Mouse (Mus musculus): ENCODE measurements around the gene Arl8a.

Gene Arl8a

DNA sequence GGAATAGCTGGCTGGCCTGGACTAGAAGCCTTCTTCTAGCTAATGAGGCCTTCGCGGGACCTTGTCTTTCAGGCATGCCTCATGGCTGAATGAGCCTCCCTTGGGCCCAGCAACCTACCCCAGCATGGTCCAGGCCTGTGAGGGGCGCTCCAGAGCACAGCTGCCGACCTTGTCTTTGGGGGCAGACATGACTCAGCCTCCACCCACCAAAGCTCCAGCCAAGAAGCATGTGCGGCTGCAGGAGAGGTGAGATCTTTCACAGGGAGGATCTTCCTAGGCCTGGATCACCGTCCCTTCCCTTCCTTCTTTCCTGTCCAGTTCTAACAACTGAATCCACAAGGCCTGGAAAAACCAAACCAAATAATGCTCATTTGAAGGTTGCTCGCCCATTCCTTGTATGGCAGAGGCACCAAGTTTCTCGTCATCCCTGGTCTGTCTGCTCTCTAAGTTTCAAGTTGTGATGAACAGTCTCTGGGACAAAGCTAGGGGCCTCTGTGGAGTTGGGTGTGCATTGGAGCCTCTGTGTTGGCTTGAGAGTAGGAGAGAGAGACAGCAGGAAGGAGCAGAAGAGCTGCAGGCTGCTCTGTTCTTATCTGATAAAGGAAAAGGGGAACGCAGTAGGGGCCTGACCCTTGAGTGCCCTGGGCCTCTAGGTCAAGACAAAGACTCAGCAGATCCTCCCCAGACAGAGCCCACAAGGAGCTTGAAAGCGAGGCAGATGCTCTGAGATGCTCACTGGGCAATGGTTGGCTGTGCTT is 12.8 kb upstream of the Arl8a start:
- no peak for DNase-seq (ENCODE audit: low spot score)

DNA sequence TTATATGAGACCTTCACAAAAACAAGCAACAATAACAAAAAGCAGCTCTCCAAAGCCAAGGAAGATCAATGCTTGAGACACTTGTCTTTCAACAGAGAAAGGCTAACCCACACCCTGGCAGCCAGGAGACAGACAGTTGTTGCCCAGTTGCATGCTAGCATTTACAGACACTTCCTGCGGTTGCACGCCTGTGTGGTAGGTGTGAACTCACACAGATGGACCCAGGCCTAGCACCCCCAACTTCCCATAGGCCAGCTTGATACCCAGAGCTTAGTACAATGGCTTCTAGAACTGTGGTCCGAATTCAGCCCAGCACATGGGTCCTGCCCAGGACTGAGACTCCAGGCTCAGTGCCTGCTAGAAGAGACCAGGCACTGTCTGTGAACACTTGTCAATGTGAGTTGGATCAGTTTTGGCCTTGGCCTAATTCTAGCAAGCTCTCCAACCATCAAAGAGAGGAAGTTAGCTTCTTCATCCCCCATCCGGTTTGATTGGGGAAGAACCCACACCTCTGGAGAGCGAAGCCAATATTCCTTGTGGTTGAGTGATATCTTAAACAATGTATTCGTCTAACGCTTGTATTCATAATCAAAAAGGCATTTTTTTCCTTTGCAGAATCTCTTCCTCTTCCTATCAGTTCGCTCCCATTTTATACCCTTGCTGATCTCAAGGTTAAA is 11.4 kb upstream of the Arl8a start:
- DNase-seq (ENCODE audit: low spot score): no peak

DNA sequence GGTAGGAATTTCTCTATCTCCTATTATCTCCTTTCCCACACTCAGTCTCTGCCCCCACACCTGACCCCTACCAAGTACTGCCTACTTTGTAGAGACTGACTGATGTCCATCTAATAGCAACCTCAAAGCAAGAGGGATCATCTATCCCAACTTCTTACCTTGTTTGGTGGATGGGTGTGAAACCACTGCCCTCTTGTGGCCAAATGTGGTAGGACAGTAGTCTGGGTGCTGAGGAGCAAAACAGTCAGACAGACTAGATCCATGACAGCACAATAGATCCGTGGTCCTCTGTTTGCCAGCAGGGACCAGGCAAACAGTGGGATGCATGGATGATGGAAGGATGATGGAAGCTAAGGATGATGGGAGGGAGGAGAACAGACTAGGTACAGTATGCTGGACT is 10.1 kb upstream of the Arl8a start:
- DNase-seq (ENCODE audit: low spot score): no peak

DNA sequence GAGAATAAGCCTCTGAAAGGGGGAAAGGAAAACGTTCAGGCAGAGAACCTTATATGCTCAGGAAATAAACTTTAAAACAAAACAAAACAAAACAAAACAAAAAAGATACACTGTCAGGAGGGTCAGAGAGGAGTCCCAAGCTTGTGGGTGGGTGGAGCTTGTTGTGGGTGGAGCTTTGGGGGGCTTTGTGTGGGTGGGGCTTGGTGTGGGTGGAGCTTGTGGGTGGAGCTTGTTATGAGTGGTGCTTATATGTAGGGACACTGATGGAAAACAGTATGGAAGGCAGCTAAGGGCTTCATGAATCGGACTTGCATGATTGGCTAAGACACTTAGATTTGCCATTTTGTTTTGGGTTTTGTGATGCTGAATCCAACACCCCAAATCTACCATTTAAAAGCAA is 6.7 kb upstream of the Arl8a start:
- no peak for DNase-seq (ENCODE audit: low spot score)

DNA sequence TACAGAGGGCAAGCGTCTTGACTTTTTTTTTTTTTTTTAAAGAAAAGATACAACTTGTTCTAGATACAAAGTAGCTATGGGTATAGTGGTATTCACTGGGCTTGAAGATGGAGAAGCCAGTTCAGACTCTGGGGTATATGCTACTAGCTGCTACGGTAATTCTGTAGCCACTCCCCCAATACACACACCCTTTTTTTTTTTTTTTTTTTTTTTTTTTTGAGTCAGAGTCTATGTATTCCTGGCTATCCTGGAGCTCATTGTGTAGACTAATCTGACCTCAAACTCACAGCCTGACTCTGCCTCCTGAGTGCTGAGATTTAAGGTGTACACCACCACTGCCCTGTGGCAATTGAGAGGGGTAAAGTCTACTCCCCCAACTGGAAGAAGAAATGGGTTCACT is 4.2 kb upstream of the Arl8a start:
- no peak for DNase-seq (ENCODE audit: low spot score)

DNA sequence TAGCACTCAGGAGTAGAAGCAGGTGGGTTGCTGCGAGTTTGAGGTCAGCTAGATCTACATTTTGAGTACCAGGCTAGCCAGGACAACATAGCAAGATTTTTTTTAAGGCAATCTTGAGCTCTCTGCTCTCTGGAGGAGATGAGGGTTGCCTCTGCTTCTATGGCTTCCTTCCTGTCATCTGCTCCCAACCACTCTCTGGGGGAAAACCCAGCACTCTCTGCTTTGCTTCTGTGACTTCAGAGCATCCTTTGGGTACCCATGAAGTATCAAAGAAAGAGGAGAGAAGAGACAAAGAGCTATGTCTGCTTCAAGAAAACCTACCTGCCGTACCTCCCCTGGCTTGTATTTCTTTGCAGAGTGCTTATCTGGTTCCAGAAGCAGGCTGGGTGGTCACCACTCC is 2.7 kb upstream of the Arl8a start:
- DNase-seq (ENCODE audit: low spot score): no peak

DNA sequence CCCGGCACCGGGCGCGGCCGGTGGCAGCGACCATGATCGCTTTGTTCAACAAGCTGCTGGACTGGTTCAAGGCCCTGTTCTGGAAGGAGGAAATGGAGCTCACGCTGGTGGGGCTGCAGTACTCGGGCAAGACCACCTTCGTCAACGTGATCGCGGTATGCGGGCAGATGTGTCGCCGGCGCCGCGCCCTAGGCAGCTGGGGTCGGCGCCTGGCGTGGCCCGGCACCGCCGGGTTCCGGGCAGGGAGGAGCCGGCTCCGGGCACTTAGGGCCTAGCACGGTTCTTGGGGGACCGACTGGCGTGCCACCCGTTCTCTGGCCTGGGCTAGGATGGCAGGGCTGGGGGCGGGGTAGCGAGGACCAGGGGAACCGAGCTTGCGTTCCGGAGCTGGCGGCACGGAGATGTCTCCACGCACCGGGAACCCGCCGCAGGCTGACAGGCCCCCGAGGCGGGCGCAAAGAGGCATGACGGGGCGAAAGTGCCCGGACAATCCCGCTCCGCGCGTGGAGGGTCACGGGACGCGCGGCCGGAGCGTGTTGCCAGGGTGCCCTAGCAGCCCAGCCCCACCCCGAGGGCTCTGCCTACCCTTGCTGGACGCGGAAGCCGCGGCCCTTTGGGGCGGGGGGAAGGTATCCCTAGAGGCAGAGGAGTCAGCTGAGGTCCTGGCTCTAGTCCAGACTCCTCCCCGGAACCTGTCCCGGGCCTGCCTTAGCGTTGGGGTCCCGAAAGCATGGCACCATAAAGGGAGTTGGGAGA is 500 bp downstream of the Arl8a start:
- peak; percentile 71 for DNase-seq (ENCODE audit: low spot score)

DNA sequence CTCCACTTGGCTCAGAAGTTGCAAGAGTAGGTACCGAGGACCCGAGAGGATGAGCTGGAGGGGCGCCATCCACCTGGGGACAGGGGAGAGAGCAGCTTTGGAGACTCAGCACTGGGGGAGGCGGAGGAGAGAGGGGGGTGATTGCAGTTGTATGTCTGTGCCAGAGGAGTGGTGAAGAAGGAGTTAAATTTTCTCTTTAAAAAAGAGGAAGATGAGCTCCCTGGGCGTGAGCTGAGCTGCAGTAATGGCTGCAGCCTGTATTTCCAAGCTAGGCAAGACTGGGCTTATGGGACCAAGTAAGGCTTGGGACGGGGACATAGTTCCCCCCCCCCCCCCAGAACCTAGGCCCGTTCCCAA is 1.1 kb downstream of the Arl8a start:
- no peak for DNase-seq (ENCODE audit: low spot score)

DNA sequence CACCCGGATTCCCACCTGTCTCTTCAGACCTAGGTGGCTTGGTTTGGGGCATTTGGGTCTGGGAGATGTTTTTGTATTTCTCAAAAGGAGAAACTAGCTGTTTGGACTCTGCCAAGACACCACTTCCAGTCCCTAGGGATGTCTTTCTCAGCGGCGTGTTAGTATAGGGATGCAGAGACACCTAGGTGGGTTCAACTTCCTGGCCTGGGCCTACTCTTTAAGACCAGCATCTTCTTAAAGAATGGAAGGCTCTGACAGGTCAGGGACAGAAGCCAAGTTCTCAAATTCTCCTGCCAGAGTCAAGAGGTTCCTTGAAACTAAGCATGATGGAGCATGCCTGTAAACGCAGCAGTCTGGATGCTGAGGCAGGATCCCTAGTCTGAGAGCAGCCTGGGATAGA is 1.9 kb downstream of the Arl8a start:
- DNase-seq (ENCODE audit: low spot score): no peak

DNA sequence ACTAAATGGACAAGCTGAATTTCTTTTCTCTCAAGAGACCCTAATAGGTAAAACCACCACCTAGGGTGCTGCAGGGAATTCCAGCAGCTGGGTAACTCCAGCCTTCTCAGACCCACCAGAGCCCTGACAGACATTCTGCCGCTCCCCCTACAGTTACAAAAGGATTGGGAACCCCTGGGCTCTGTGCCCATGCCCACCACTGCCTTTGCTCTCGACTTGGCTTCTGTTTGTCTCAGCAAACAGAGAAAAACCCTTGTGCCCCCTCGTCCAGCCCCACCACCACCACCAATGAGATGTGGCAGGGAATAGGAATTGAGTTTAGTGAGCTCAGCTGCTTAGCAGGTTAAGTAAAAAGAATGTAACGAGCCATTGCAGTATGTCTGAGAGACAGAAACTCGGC is 2.4 kb downstream of the Arl8a start:
- no peak for DNase-seq (ENCODE audit: low spot score)

DNA sequence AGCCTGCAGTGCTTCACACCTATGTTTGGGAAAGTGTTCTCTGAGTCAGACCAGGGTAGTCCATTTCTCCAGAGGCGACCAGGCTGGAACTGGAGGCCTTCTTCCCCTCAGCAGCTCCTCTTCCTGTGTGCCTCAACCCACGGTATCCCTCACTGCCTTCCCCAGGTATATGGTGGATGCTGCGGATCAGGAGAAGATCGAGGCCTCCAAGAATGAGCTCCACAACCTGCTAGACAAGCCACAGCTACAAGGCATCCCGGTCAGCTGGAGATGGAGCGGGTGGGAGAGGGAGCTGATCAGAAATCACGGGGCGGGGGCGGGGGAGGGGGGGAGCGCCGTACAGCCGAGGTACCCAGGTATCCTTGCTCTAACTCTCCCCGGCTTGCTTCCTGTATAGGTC is 7.4 kb downstream of the Arl8a start:
- no peak for DNase-seq (ENCODE audit: low spot score)

DNA sequence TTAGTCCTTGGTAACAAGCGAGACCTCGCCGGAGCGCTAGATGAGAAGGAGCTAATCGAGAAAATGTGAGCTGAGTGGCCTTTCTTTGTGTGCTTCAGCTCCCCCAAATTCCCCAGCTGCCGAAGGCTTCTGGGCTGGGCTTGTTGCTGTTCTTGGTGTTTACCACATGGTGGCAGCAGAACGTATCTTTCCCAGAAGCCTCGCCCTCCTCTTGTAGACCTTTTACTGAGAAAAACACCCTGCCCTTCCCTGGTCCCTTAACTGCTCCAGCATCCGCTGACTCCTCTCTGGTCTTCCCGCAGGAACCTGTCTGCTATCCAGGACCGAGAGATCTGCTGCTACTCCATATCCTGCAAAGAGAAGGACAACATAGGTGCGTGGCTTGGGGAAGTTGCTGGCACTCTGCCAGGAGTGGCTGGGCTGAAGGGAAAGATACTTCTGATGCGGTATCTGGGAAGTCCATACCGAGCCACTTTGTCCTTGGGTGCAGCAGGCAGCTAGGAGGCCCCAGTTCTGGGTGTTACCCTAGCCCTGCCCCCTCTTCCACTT is 7.9 kb downstream of the Arl8a start:
- DNase-seq (ENCODE audit: low spot score): peak; percentile 72

DNA sequence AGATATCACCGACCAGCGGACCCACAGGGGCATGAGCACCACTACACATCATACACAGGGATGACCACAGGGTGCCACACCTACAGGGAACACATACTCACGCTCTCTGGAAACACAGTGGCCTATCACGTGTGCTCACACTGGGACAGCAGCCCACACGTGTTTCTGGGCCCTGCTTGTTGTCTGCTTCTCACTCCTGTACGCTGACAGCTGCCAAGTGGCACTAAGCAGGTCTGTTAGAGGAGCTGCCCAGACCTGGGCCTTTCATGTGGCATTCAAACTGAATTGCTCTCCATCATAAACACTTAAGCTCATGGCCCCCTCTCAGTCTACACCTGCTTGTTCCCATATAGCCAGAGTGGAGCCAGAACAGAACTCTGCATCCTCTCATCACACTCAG is 9.7 kb downstream of the Arl8a start:
- no peak for DNase-seq (ENCODE audit: low spot score)

DNA sequence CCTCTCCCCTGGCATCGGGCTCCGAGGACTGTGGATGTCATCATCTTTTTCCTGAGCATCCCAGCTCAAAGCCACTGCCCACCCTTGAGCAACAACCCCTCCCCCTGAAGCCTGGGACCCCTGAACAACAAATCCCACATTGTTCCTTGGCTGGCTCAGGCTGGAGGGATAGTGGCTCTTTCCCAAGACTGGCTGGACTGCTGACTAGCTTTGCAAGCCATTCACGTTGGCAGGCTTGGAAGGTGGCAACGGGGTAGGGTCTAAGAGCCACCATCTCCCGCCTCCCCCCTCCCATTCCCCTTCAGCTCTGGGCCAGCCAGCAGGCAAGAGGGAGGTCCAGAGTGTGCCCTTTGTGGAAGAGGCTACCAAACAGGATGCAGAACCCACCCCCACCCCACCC is 12.0 kb downstream of the Arl8a start:
- no peak for DNase-seq (ENCODE audit: low spot score)

DNA sequence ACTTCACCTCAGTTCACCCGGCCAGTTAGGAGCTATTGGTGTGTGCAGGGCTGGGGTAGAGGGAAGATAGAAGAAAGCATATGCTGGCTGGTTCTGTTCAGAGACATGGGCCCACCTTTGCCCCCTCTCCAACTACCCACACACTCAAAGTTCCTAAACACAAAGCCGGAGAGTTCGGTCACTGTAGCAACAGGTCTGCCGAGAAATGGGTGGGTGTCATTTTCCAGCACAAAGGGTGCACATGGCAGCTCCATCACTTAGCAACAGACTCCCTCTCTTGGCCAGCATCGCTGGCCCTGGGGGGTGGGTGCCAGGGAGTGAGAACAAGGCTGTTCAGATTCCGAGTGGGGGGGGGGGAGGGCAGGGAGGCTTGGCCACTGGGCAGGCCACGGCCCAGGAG is 12.4 kb downstream of the Arl8a start:
- no peak for DNase-seq (ENCODE audit: low spot score)

DNA sequence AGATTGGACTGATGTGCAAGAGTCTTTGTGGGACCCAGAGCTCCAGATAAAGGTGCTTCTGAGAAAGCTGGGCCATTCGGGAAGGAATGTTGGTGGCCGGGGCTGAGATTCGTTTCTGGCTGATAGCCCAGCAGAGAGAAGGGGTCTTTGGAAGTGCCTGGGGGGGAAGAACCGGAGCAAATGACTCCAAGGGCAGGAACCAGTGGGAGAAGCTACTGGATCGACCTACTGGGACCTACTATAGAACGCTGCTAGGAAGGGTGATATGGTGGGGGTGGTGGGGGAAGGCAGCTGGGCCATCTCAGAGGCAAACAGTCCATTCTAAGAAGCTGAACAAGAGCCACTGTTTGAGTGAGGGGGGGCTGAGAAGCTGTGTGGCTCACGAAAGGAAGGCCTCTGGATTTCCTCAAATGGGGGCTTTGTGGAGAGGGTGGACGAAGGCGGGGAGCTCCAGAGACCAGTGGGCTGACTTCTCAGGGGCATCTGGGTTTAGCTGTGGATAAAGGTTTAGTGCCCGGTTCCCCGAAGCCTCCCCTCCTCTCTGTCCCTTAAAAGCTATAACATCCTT is 13.0 kb downstream of the Arl8a start:
- no peak for DNase-seq (ENCODE audit: low spot score)

DNA sequence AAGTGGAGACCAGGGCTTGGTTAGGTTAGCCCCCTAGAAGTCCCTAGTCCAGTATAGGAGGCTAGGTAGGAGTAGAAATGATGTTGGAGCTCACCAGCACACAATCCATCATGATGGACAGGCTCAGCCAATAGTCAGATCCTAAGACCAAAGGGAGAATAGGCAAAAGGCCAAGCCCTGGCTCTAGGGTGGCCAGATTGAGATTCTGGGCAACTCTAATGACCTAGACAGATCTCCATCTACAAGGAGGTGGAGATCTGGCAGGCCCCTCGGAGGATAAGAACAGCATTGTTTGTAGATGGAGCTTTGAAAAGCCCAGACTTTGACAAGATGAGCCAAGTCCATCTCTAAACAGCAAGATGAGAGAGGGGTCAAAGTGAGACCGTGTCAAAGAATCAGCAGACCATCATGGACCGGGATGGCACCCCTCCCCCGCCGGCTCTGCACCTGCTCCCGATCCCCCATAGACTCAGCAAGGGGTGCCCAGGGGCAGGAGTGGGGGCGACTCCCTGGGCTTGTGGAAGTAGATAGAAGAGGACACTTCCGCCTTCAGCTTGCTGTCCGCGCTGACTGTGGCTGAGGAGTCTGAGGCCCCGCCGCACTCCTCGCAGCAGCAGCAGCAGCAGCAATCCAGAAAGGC is 13.9 kb downstream of the Arl8a start:
- DNase-seq (ENCODE audit: low spot score): no peak

DNA sequence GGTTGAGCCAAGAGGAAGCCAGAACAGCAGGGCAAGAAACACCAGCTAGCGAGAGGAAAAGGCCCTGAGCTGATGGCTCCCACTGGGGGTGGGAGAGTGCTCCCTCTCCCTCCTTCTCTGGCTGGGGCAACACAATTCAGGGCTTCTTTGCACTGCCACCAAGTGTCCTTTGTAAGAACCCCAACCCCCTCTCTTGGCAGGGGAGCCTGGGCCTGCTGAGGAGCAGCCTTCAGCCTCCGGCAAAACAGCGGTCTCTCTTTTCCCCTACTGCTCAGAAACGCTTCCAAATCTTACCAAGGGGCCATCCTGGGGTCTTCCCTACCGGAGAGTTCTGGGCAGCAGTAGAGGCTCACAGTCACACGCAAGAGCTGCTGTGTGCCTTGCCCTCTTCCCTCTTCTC is 16.1 kb downstream of the Arl8a start:
- no peak for DNase-seq (ENCODE audit: low spot score)

DNA sequence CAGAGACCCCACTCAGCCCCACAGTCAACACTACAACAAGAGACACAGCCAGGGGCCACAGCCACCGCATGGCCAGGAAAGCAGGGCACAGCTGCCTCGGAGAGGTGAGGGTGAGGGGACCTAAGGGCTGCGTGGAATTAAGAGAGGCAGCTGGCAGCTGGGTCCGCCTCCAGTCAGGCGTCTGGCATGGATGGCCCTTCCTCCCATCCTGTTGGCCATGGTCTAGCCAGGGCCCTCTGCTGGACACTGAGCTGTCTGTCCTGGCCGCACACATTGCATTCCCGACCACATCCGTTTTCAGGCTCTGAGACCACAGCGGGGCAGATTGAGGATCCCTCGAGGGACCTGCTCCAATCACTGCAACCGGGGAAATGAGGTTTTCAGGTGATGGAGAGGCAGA is 20.8 kb downstream of the Arl8a start, which contains the start of gene Gpr37l1:
Gene Gpr37l1, minus strand, starts transcription at position 247 of the 400 bp plus-strand sequence.
- no peak for DNase-seq (ENCODE audit: low spot score)

DNA sequence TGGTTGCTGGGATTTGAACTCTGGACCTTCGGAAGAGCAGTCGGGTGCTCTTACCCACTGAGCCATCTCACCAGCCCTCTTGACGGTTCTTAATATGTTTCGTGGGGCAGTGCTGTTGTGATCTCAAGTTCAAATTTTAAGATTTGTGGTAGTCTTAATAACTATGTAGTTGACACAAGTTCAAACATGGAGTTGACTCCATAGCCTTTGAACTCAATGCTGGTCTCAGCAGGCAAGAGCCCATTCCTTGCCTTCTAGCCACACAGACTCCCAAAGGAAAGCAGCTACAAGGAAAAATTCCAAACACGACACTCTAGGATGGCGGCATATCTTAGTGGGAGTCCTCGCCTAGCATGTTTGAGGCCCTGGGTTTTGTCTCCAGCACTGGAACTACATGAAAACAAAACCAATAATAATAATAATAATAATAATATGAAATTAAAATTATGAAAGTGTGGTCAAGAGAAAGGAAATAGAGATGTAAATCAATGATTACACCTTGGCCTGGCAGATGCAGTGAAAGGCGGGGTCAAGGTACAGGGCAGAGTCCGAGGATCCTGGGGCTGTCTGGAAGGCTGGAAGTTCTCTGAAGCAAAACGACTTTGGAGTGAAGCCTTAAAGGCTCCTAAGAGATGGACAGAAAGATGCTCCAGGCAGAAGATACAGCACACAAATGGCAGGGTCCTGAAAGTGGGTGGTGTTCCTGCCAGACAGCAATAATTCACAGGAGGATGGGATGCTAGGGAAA is 22.0 kb downstream of the Arl8a start:
- no peak for DNase-seq (ENCODE audit: low spot score)

DNA sequence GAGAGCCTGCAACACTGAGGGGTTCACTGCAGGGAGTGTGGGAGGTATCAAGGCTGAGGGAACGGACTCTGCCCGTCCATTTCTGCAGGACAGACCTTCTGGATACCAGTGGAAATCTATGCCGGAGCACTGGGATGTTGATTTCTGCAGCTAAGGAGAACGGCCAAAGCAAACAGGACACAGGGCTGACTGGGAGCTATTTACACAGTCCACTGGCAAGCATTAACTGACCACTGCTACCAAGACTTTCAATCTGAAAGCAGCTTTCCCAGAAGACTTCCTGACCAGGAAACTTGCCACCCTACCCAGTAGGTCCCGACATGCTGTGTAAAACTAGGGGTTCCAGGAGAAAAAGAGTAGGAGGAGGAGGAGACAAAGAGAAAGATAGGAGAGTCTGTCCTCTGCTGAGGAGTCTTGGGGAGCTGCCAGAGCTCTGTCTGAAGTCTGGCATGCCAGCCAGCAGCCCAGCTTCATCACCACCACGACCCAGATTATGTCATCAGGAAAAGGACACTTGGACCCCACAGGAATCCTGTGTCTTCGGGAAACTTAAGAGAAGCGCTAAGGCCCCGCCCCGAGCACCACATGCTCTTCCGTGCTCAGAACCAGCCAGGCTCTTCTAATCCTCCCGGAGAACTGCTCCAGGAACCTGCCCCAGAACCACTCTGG is 23.1 kb downstream of the Arl8a start:
- DNase-seq (ENCODE audit: low spot score): no peak

All from layer of hippocampus, adult 9-10 months (tissue).